Mouse (Mus musculus): ENCODE data around the gene Zfp811.

Gene Zfp811

DNA sequence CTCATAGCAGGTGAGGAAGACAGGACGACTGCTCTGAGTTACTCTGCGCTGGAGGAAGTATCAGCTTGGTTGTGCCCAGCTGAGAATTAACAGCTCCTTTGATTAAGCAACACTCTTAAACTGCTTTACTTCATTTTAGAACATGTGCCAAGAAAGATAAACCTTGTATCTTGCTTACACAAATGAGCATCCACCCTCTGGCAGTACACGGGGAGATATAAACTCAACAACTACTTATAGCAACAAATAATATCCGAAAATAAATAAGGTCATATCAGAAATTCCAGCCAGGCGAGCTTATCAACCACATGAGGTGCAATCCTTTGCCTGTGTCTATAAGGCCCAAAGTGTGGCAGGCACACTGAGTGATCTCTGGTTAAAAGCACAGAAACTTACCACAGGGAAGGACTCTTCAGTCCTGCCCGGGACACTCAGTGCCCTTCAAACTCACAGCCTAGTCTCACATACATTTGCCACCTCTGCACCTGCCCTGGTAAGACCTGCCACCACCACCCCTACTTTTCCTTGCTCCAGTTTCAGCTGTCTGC, 56.8 kb downstream of the Zfp811 start:
- no peak for DNase-seq

DNA sequence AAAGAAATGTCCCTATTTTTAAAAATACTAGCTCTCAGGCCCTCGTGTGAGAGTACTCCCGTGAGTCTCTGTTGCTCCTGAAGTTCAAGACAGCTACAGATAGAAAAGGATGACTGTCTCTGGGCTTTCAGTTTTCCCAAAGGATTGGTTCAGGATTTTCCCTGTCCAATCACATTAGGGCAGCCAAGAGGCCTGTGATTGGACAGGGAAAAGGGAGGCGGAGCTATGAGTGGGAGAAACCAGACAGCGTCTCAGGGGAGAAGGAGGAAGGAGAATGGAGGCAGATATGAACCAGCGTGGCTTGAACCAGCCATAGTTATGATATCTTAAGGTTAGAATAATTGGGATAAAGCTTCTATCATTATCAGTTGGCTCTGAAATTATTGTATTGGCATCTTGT, 59.1 kb downstream of the Zfp811 start:
- no peak for DNase-seq
